Mouse (Mus musculus): ENCODE measurements around the gene Lamc2.

Lamc2 gene

DNA sequence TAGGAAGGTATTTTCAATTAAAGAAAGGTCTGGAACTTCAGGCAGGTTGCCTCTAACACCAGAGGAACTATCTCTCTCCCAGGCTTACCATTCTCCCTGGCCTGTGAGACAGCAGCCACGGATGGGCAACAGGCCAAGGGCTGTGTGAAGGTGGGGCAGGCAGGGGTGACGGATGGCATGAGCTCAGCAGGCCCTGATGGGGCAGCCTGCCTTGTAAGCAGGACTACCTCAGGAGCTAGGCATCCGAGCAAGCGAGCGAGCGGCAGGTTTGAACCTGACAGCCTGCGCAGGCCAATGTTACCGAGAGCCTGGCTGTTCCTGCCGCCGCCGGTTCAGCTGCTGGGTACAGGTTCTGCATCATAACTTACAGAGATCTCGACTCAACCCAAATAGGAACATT lies 11.4 kb downstream of the Lamc2 start:
- no peak for DNase-seq

GRCm38 (mm10) chr1:153173276-153173675 lies 13.0 kb downstream of the Lamc2 start:
- no peak for DNase-seq

- DNase-seq, result no peak
Observed at GRCm38 (mm10) chr1:153172291-153172731, 13.9 kb downstream of the Lamc2 start.

GRCm38 (mm10) chr1:153171011-153171410 lies 15.2 kb downstream of the Lamc2 start:
- no peak for DNase-seq

- no peak for DNase-seq
Observed at GRCm38 (mm10) chr1:153168293-153168692, 18.0 kb downstream of the Lamc2 start.

DNA sequence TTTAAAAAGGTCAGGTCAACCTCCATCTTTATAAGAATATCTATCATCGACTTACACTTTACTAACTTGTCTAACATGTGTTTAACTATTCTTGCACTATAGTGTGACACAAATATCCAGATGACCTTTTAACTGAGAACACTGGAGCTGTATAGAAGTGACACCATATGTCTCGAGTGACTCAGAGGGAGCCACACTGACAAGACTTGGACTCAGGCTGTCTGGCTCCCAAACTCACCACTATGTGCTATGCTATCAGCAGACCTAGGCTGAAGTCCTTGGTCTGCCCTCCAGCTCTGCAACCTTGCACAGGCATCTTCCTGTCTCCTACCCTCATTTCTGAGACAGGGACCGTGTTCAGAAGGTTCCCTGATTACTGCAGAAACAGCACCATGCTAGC lies 22.4 kb downstream of the Lamc2 start:
- DNase-seq, result no peak

DNA sequence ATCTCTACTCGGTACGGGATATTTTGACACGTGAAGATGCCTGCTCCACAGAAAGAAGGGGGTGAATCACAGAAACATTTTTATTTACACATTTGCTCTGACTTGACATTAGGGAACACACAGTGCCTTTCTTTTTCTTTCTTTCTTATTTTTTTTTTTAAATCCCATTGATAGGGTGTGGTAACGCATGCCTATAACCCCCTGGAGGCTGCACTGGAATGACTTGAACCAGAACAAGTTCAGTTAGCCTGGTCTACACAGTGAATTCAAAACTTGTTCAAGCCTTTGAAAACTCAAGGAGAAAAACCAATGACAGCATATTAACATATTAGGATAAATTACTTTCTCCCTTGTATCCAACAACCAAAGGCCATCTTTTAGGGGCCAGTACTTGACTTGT lies 27.1 kb downstream of the Lamc2 start:
- no peak for DNase-seq

DNA sequence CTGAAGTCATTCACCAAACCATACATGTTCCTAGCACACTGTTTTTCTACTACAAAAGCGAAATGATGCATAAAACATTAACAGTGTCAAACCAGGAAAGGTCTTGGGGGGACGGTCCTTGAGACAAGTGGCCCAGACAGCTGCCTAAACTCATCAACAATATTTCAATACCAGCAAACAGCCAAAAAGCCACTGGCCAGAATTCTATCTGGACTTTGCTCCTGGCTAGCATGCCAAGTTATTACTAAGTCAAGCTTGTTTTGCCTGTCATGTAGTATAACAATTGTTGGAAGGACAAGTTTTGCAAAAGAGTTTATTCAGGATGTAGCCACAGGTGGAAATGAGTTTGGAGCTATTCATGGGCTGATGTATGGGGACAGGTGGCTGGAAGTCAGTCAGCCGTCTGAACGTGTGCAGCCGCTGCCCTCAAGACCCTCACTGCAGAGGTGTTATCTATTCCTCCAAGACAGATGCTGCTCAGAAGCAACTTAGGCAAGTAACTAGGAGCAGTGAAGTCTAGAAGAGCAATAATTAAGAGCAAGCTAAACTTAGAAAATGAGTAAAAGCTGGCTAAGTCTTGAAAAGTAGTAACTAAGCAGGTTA lies 29.1 kb downstream of the Lamc2 start:
- DNase-seq, result no peak

DNA sequence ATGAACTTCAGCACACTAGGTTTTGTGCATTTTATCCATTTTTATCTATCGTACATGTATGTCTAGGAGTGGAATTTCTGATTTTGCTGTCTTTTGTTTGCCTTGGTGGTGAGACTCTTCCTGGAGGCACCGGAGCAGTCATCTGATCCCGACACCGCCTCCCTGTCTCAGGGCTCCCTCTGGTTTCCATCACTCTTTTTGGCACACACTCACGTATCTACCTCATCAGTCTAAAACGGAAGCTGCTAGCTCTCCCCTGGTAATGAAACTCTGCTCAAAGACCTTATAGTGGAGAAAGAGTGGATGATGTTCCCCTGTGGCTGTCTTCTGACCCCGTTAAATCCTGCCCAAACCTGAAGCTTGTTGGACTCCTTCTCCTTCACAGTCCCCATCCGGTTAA lies 30.9 kb downstream of the Lamc2 start:
- DNase-seq, result no peak

- DNase-seq, result no peak
Observed at GRCm38 (mm10) chr1:153153619-153154137, 32.6 kb downstream of the Lamc2 start.

GRCm38 (mm10) chr1:153152594-153152993 lies 33.7 kb downstream of the Lamc2 start:
- no peak for DNase-seq

DNA sequence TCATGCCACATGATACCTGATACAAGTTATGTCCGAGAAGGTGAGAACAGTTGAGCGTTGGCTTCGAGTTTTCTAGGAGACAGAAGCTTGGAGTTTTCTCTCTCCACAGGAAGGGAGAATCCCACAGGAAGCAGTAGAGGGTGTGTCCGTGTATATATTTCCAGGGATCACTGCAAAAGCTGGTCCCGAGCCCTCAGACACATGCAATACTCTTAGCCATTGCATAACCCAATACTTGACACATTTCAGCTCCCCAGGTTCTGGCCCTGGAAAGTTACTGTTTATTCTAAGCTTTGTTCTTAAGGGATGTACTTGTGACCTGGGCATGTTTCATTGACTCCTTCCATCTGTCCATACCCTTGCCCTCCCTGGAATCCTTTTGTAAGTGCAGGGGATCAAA lies 40.5 kb downstream of the Lamc2 start:
- DNase-seq, result no peak

- no peak for DNase-seq
Observed at GRCm38 (mm10) chr1:153144021-153144420, 42.2 kb downstream of the Lamc2 start.

- peak in 1 of 2 experiments; percentile 4 for DNase-seq
Observed at GRCm38 (mm10) chr1:153140747-153141228, 45.5 kb downstream of the Lamc2 start.

- DNase-seq, result no peak
Observed at GRCm38 (mm10) chr1:153140265-153140664, 46.0 kb downstream of the Lamc2 start.

- no peak for DNase-seq
Observed at GRCm38 (mm10) chr1:153139635-153140034, 46.6 kb downstream of the Lamc2 start.

GRCm38 (mm10) chr1:153138486-153138885 lies 47.8 kb downstream of the Lamc2 start:
- DNase-seq, result no peak

DNA sequence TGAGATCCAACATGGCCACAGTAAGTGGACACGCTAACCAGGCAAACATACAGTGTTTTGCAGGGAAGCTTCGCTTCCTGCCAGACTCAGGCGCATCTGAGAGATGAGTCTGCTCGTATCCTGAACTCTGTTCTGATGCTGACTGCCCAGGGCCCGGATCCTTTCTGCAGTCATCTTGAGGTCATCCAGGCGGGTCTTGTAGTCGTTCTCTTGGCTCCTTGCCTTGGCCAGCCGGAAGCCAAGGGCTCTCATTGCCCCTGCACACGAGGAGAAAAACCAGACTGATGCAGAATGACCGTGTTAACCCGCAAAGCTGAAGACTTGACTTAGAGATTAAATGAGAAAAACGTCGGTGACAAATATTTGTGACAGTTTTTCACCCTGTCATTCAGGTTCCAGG lies 49.6 kb downstream of the Lamc2 start:
- DNase-seq, result no peak

DNA sequence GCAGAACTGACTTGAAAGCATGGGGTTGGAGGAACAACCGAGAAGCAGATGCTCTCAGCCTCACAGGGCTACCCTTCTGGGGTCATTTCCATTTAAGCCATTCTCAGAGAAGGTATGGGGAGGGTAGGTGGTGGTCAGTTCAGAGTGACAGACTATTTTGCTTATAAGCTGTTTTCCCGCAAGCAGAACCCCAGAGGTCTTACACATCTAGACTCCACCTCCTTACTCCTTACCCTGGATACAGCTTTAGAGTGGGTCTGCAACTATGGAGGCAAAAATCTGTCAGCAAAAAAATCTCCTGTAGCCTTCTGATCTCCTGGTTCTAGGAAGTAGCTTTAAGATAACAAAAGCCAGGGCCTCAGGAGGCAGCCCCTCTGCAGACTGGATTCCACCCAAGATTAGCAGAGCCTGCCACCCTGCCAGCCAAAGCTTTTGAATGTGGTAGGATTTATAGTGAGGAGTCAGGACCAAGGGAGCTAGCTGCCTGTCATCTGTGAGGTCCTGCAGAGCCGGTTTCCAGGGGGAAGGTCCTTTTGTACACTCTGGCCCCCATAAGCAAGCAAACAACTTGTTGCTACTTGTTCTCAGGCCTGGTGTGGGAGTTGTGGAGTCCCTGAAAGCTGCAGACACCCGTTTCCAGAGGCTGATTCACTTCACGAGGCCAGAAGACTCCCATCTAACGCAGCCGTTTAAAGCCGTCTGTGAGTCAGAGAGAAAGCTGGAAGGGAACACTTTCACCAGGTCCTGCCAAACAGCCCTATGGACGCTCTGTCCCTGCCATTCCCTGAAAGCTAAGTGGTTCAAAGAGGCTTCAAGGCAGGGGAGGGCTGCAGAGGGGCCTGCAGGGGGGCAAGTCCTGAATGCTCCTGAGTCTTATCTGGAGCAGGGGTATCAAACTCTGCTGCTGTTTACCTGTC lies 52.1 kb downstream of the Lamc2 start:
- DNase-seq, result no peak

DNA sequence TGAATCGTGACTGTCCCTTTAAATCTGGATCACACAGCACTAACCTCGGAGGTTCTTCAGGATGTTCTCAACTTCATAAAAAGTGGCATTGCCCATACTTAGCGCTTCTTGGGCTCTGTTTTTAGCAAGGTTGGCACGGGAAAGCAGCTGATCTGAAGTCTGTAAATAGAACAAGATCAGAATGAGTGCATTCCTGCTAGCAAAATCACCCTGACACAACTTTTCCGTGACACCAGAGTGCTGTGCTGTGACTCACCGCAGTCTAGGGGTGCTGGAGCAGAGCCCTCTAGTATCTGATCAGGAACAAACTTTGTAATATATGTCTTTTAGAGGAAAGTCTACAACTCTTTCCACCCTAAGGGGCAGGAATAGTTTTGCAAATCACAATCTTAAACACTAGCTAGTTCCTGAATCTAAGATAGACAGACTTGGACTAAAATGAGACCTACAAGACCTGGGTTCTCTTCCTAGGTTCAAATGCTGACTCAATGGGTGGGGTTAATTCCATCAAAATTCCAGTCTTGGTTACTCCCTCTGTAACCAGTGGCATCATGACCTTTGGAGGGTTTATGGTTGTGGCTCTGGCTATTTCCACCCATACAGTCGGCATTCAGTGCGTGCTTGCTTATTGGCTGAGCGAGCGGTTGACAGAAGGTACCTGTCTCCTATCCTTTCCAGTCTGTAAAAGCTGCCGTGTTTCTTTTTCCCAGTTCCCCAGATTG lies 56.1 kb downstream of the Lamc2 start:
- DNase-seq, result no peak

- DNase-seq, result no peak
Observed at GRCm38 (mm10) chr1:153128780-153129179, 57.5 kb downstream of the Lamc2 start.

- no peak for DNase-seq
Observed at GRCm38 (mm10) chr1:153127622-153128021, 58.6 kb downstream of the Lamc2 start.
